Mouse (Mus musculus): ENCODE measurements around the gene Eaf1.

- TF ChIP-seq CTCF (IDR thresholded peaks at IDR 0.05; ENCODE audit: low read depth) (no peak), EP300 (optimal IDR thresholded peaks at IDR 0.05) (no peak)
These were observed 298 bp upstream of the Eaf1 start for GRCm38 (mm10) chr14:31493901-31494300.
